In the genomic region with DNA sequence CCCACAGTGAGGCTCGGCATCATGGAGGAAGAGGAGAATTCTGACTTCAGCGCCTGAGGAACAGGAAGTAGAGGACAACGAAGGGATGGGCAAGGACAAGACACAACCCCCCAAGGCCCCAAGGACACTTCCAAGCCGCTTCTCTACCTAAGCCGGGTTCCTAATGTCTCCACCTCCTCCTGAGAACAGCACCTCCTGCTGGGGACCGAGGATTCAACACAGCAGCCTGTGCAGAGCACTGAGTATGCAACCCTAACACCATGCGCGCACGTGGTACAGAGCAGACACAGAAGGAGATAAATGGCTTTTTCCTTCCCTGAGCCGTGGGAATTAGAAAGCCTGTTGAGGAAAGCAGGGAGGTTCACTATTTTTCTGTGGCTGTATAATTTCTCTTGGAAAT, we compare ENCODE assay signal across 8 mouse cellular contexts.
A peak's percentile ranks its signal among the peaks of the same experiment; 100 is the strongest.
DNase-seq lines count a peak whose midpoint lies in the region; ATAC-seq and TF ChIP-seq lines count a peak whose summit lies in the region.

No protein-coding gene starts in this region.

- H3K27me3 ChIP-seq in hindbrain, embryonic 13.5 days, result no peaks in the 10 kb centered on the region
- H3K27me3 ChIP-seq in neural tube, embryonic 13.5 days, result no peaks in the 10 kb centered on the region
- no peaks in the 10 kb centered on the region for H3K27me3 ChIP-seq in forebrain, embryonic 12.5 days
- H3K27me3 ChIP-seq in forebrain, embryonic 14.5 days (replicated peaks; ENCODE audit: control insufficient read depth, insufficient read depth, low read length), result no peaks in the 10 kb centered on the region

- H3K4me1 ChIP-seq in ES-E14 (ENCODE audit: control insufficient read depth in 2 of 2, insufficient read depth in 2 of 2, low read length in 2 of 2, poor library complexity in 1 of 2), result no peaks in the 10 kb centered on the region
- H3K4me1 ChIP-seq in hindbrain, embryonic 13.5 days (replicated peaks), result peaks cover 7% of the 10 kb centered on the region; the same call in 1 of the 2 replicates
- peaks cover 11% of the 10 kb centered on the region; the same call in 1 of the 2 replicates for H3K4me1 ChIP-seq in neural tube, embryonic 13.5 days (replicated peaks)
- H3K4me1 ChIP-seq in forebrain, embryonic 12.5 days, result no peaks in the 10 kb centered on the region
- no peaks in the 10 kb centered on the region for H3K4me1 ChIP-seq in forebrain, embryonic 14.5 days (ENCODE audit: control insufficient read depth, insufficient read depth, low read length)

- no peak overlapping the region for H3K4me2 ChIP-seq in hindbrain, embryonic 13.5 days
- H3K4me2 ChIP-seq in neural tube, embryonic 13.5 days, result no peak overlapping the region
- no peak overlapping the region for H3K4me2 ChIP-seq in forebrain, embryonic 12.5 days
- H3K4me2 ChIP-seq in forebrain, embryonic 14.5 days (ENCODE audit: low read length), result no peak overlapping the region

- 55% methylated on average over 10 of the region's 10 CpGs for WGBS in hindbrain, embryonic 13.5 days
- WGBS in neural tube, embryonic 13.5 days, result 56% methylated on average over 10 of the region's 10 CpGs
- WGBS in forebrain, embryonic 12.5 days, result 70% methylated on average over 10 of the region's 10 CpGs
- WGBS in forebrain, embryonic 14.5 days, result 72% methylated on average over 10 of the region's 10 CpGs

- in situ Hi-C loops in ES-E14 (cut with MboI; ENCODE audit: low sequenced_read_pairs in 2 of 2, unreplicated experiment in 2 of 2), result no loop called here

- no peak overlapping the region for H3K4me3 ChIP-seq in ES-E14 (ENCODE audit: insufficient read depth in 1 of 2, low read depth in 1 of 2, low read length in 2 of 2, poor library complexity in 1 of 2, severe bottlenecking in 1 of 2)
- H3K4me3 ChIP-seq in hindbrain, embryonic 13.5 days, result no peak overlapping the region
- no peak overlapping the region for H3K4me3 ChIP-seq in neural tube, embryonic 13.5 days
- no peak overlapping the region for H3K4me3 ChIP-seq in forebrain, embryonic 12.5 days (replicated peaks)
- no peak overlapping the region for H3K4me3 ChIP-seq in forebrain, embryonic 14.5 days (ENCODE audit: low read depth, low read length)

- 0 out of 2 replicates have a peak, but pooled peaks cover 2% of the 10 kb centered on the region for H3K9me3 ChIP-seq in ES-E14 (ENCODE audit: control insufficient read depth, insufficient read depth, low read depth, low read length)
- no peaks in the 10 kb centered on the region for H3K9me3 ChIP-seq in hindbrain, embryonic 13.5 days
- no peaks in the 10 kb centered on the region for H3K9me3 ChIP-seq in neural tube, embryonic 13.5 days
- no peaks in the 10 kb centered on the region for H3K9me3 ChIP-seq in forebrain, embryonic 12.5 days
- no peaks in the 10 kb centered on the region for H3K9me3 ChIP-seq in forebrain, embryonic 14.5 days (replicated peaks; ENCODE audit: control insufficient read depth, low read length)

- no peaks in the 10 kb centered on the region for H3K36me3 ChIP-seq in ES-E14 (ENCODE audit: control insufficient read depth, insufficient read depth, low read length, poor library complexity, severe bottlenecking)
- H3K36me3 ChIP-seq in hindbrain, embryonic 13.5 days, result no peaks in the 10 kb centered on the region
- H3K36me3 ChIP-seq in neural tube, embryonic 13.5 days, result no peaks in the 10 kb centered on the region
- no peaks in the 10 kb centered on the region for H3K36me3 ChIP-seq in forebrain, embryonic 12.5 days (replicated peaks)
- no peaks in the 10 kb centered on the region for H3K36me3 ChIP-seq in forebrain, embryonic 14.5 days (ENCODE audit: control insufficient read depth, insufficient read depth, low read length)

- no peak overlapping the region for H3K9ac ChIP-seq in ES-E14 (ENCODE audit: insufficient read depth, low read depth, low read length, poor library complexity, severe bottlenecking)
- H3K9ac ChIP-seq in hindbrain, embryonic 13.5 days, result no peak overlapping the region
- H3K9ac ChIP-seq in neural tube, embryonic 13.5 days, result no peak overlapping the region
- H3K9ac ChIP-seq in forebrain, embryonic 12.5 days, result no peak overlapping the region
- H3K9ac ChIP-seq in forebrain, embryonic 14.5 days (ENCODE audit: low read length), result no peak overlapping the region

- peak; percentile 71; the same call in 1 of the 2 replicates for ATAC-seq in hindbrain, embryonic 13.5 days (ENCODE audit: low FRiP score)
- peak; percentile 84 for ATAC-seq in neural tube, embryonic 13.5 days (ENCODE audit: low read depth)
- ATAC-seq in forebrain, embryonic 12.5 days (ENCODE audit: low FRiP score), result no peak
- ATAC-seq in forebrain, embryonic 14.5 days, result no peak

- H3K27ac ChIP-seq in ES-E14 (ENCODE audit: insufficient read depth, low read depth, low read length, poor library complexity, severe bottlenecking), result no peak overlapping the region
- no peak overlapping the region for H3K27ac ChIP-seq in hindbrain, embryonic 13.5 days
- no peak overlapping the region for H3K27ac ChIP-seq in neural tube, embryonic 13.5 days (replicated peaks)
- no peak overlapping the region for H3K27ac ChIP-seq in forebrain, embryonic 12.5 days
- H3K27ac ChIP-seq in forebrain, embryonic 14.5 days (ENCODE audit: low read depth, low read length), result no peak overlapping the region

- peak; percentile 9 to 35 for DNase-seq in kidney, postnatal 25 days
- DNase-seq in kidney, adult 11 months, result no peak
- peak; percentile 72 for DNase-seq in ES-E14 (ENCODE audit: low read depth, low spot score)
- DNase-seq in frontal cortex, postnatal 36 days (ENCODE audit: low spot score in 2 of 2), result no peak
- DNase-seq in forebrain, embryonic 14.5 days (ENCODE audit: low spot score), result no peak

TF ChIP-seq in ES-E14, 5 proteins besides CTCF, POLR2A, EP300 and RAD21:
- no peak for TF ChIP-seq MAFK (IDR thresholded peaks at IDR 0.05; ENCODE audit: insufficient read depth, low read depth, low read length)

Comparison
In these comparisons a context has a peak if more than half of its experiments do, and no peak if none do; other contexts are left out.
1. DNase-seq: peak in kidney, postnatal 25 days (2 of 2) and ES-E14 (single experiment); none in kidney, adult 11 months (single experiment), frontal cortex, postnatal 36 days (0 of 2) and forebrain, embryonic 14.5 days (single experiment).
2. ATAC-seq: peak in hindbrain, embryonic 13.5 days (single experiment) and neural tube, embryonic 13.5 days (single experiment); none in forebrain, embryonic 12.5 days (single experiment) and forebrain, embryonic 14.5 days (single experiment).